ENCODE assay signal across 9 mouse cellular contexts in the genomic region with DNA sequence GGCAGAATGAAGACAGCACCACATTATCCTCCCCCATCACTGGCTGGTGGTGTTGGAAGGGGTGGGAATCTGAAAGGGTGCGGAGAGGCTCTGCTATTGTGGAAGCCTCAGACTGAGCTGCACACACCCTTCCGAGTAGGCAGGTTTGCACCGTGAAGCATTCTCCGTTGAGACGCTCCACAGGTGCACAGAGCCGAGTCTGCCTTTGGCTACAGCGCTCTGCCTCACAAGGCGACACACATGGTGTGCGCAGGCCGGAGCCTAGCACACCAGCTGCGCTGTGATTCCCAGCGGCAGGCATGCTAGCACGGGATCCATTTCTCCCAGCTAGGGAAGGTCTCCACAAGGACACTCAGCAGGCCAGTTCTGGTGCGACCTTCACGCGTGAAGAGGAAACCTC. TPM values are rescaled to one million over a fixed set of nuclear protein-coding genes. Genes with fewer than 3 reads are reported as not detected.
A peak's percentile ranks its signal among the peaks of the same experiment; 100 is the strongest.
DNase-seq lines count a peak whose midpoint lies in the region; ATAC-seq and TF ChIP-seq lines count a peak whose summit lies in the region.
"Had no signal": no experiment of that assay in that cellular context is flagged by ENCODE, and none has a peak within 500 bp of the region (broad histone marks: within the 10 kb centered on the region; RNA-seq: fewer than 3 reads in every experiment).

No protein-coding gene starts in this region.

- no peak overlapping the region for H3K4me3 ChIP-seq in hindbrain, embryonic 12.5 days
- H3K4me3 ChIP-seq in hindbrain, embryonic 16.5 days (ENCODE audit: low read length) = no peak overlapping the region
- H3K4me3 ChIP-seq in ES-E14 (ENCODE audit: insufficient read depth in 1 of 2, low read depth in 1 of 2, low read length in 2 of 2, poor library complexity in 1 of 2, severe bottlenecking in 1 of 2) = no peak overlapping the region
- H3K4me3 ChIP-seq: embryonic facial prominence, embryonic 13.5 days had no signal

- in situ Hi-C loops in ES-E14 (cut with MboI; ENCODE audit: low sequenced_read_pairs in 2 of 2, unreplicated experiment in 2 of 2) = no loop called here

- H3K9me3 ChIP-seq in hindbrain, embryonic 12.5 days (replicated peaks) = no peaks in the 10 kb centered on the region
- 0 out of 2 replicates have a peak, but pooled peaks cover 3% of the 10 kb centered on the region for H3K9me3 ChIP-seq in hindbrain, embryonic 16.5 days (ENCODE audit: control insufficient read depth, low read length)
- no peaks in the 10 kb centered on the region for H3K9me3 ChIP-seq in ES-E14 (ENCODE audit: control insufficient read depth, insufficient read depth, low read depth, low read length)
- H3K9me3 ChIP-seq: embryonic facial prominence, embryonic 13.5 days had no signal

- no peaks in the 10 kb centered on the region for H3K27me3 ChIP-seq in hindbrain, embryonic 12.5 days
- H3K27me3 ChIP-seq in hindbrain, embryonic 16.5 days (replicated peaks; ENCODE audit: control insufficient read depth, insufficient read depth, low read length) = no peaks in the 10 kb centered on the region; the same call in 1 of the 2 replicates

- ATAC-seq in hindbrain, embryonic 12.5 days (ENCODE audit: low FRiP score) = peak; percentile 26; the same call in 1 of the 2 replicates
- no peak for ATAC-seq in hindbrain, embryonic 16.5 days
- ATAC-seq in frontal cortex, adult (ENCODE audit: low TSS enrichment) = peak; percentile 77

- DNase-seq in ES-E14 (ENCODE audit: low read depth, low spot score) = peak; percentile 22
- DNase-seq in left cerebral cortex, adult 8-10 months (ENCODE audit: low spot score in 2 of 2) = peak; percentile 22 to 73
- no peak for DNase-seq in thymus, postnatal 36 days
- no peak for DNase-seq in embryo, embryonic 10.5 days (ENCODE audit: low spot score)
- DNase-seq in spleen, postnatal 36 days (ENCODE audit: low spot score in 2 of 2) = no peak

- H3K4me2 ChIP-seq in hindbrain, embryonic 12.5 days (replicated peaks) = no peak overlapping the region
- H3K4me2 ChIP-seq in hindbrain, embryonic 16.5 days (ENCODE audit: low read length) = no peak overlapping the region
- H3K4me2 ChIP-seq: embryonic facial prominence, embryonic 13.5 days had no signal

- peaks cover 39% of the 10 kb centered on the region for H3K4me1 ChIP-seq in hindbrain, embryonic 12.5 days
- peaks cover 20% of the 10 kb centered on the region for H3K4me1 ChIP-seq in hindbrain, embryonic 16.5 days (ENCODE audit: control insufficient read depth, insufficient read depth, low read depth, low read length)
- H3K4me1 ChIP-seq in ES-E14 (ENCODE audit: control insufficient read depth in 2 of 2, insufficient read depth in 2 of 2, low read length in 2 of 2, poor library complexity in 1 of 2) = peaks cover 0 to 9% of the 10 kb centered on the region in 2 experiments; a peak in 1 of 4 replicates

- H3K9ac ChIP-seq in hindbrain, embryonic 12.5 days = no peak overlapping the region
- H3K9ac ChIP-seq in hindbrain, embryonic 16.5 days (ENCODE audit: low read depth, low read length) = no peak overlapping the region
- H3K9ac ChIP-seq in ES-E14 (ENCODE audit: insufficient read depth, low read depth, low read length, poor library complexity, severe bottlenecking) = no peak overlapping the region
- H3K9ac ChIP-seq: embryonic facial prominence, embryonic 13.5 days had no signal

- 60% methylated on average over 16 of the region's 16 CpGs for WGBS in hindbrain, embryonic 12.5 days
- WGBS in hindbrain, embryonic 16.5 days = 50% methylated on average over 16 of the region's 16 CpGs

- H3K36me3 ChIP-seq in hindbrain, embryonic 12.5 days = no peaks in the 10 kb centered on the region
- no peaks in the 10 kb centered on the region for H3K36me3 ChIP-seq in hindbrain, embryonic 16.5 days (ENCODE audit: control insufficient read depth, insufficient read depth, low read length)
- H3K36me3 ChIP-seq in ES-E14 (ENCODE audit: control insufficient read depth, insufficient read depth, low read length, poor library complexity, severe bottlenecking) = no peaks in the 10 kb centered on the region
- H3K36me3 ChIP-seq: embryonic facial prominence, embryonic 13.5 days had no signal

- no peak overlapping the region for H3K27ac ChIP-seq in hindbrain, embryonic 12.5 days
- H3K27ac ChIP-seq in hindbrain, embryonic 16.5 days (ENCODE audit: low read depth, low read length) = no peak overlapping the region
- no peak overlapping the region for H3K27ac ChIP-seq in ES-E14 (ENCODE audit: insufficient read depth, low read depth, low read length, poor library complexity, severe bottlenecking)
- H3K27ac ChIP-seq: embryonic facial prominence, embryonic 13.5 days had no signal

TF ChIP-seq in ES-E14, 5 proteins besides CTCF, POLR2A, EP300 and RAD21:
- TF ChIP-seq ZNF384 (IDR thresholded peaks at IDR 0.05; ENCODE audit: low read depth, low read length) (no peak), ZC3H11A (IDR thresholded peaks at IDR 0.05; ENCODE audit: borderline replicate concordance, low read depth, low read length) (no peak), CHD2 (IDR thresholded peaks at IDR 0.05; ENCODE audit: low read depth, low read length) (no peak), MAFK (IDR thresholded peaks at IDR 0.05; ENCODE audit: insufficient read depth, low read depth, low read length) (no peak), HCFC1 (IDR thresholded peaks at IDR 0.05; ENCODE audit: borderline replicate concordance, insufficient read depth, low read length) (no peak)
TF ChIP-seq in ES-E14: peak in this region for 0.

RNA-seq across cellular contexts. Expression of gene Rtl6, which starts 47.6 kb away (rescaled TPM):
- polyA plus RNA-seq in hindbrain, embryonic 12.5 days (2016; fragmentation: Nextera tagmentation; extraction: Ambion mirVana) = 48.9 and 52.5 TPM in 2 replicates
- 54.8 and 66.4 TPM in 2 replicates for polyA plus RNA-seq in hindbrain, embryonic 16.5 days (2015; fragmentation: Nextera tagmentation; extraction: Ambion mirVana)
- 3.1 and 3.3 TPM in 2 replicates for total RNA-seq in ES-E14 (2012; rRNA removed)
- 10 to 100 TPM; 47.7 to 51.8 (median 50.2) TPM for total RNA-seq in left cerebral cortex, adult 8-10 months (2022)

Comparison
In these comparisons a context has a peak if more than half of its experiments do, and no peak if none do; other contexts are left out.
1. DNase-seq: peak in ES-E14 (single experiment) and left cerebral cortex, adult 8-10 months (2 of 2); none in thymus, postnatal 36 days (0 of 2), embryo, embryonic 10.5 days (single experiment) and spleen, postnatal 36 days (0 of 2).
2. RNA of gene Rtl6, which starts 47.6 kb away (total RNA-seq): 47.7 to 51.8 TPM in left cerebral cortex, adult 8-10 months; 3.1 to 3.3 TPM in ES-E14; every median in the first group is over 10 times any median in the second.